ENCODE assay signal across 8 mouse cellular contexts in genomic region chr6:54992734-54993260, GRCm38 (mm10). TPM values are rescaled to one million over a fixed set of nuclear protein-coding genes. Genes with fewer than 3 reads are reported as not detected.
DNase-seq lines count a peak whose midpoint lies in the region; ATAC-seq and TF ChIP-seq lines count a peak whose summit lies in the region.

Gene Ggct (minus strand): TSS chr6:54992950.

- H3K9me3 ChIP-seq in hindbrain, embryonic 13.5 days, result no peaks in the 10 kb centered on the region

- POLR2A ChIA-PET in Patski (lab: Charles Lee), result interaction anchor here (0.7 to 1.2 kb wide), 2 partner anchors 20 to 189 kb away, joined by 3 to 4 read pairs; partner anchors contain the start of gene Nod1

- DNase-seq in Patski (ENCODE audit: low read depth, low spot score), result peak; percentile 79
- peak; percentile 96 for DNase-seq in cerebellum, postnatal 14 days
- peak; percentile 94 for DNase-seq in frontal cortex, postnatal 14 days (ENCODE audit: low spot score in 2 of 2)
- peak; percentile 84 to 87 for DNase-seq in layer of hippocampus, postnatal 25 days (ENCODE audit: extremely low spot score in 1 of 2, low spot score in 1 of 2)
- DNase-seq in lung, postnatal 25 days (ENCODE audit: low spot score), result peak; percentile 98
- DNase-seq in retina, embryonic 14.5 days (ENCODE audit: low spot score), result peak; percentile 99
- DNase-seq in thymus, postnatal 4 days, result peak; percentile 92

- no peaks in the 10 kb centered on the region for H3K27me3 ChIP-seq in Patski
- no peaks in the 10 kb centered on the region for H3K27me3 ChIP-seq in hindbrain, embryonic 13.5 days

- peak within 1 kb of the TSS; percentile 75 for H3K9ac ChIP-seq in hindbrain, embryonic 13.5 days

- under 1% methylated on average over 41 of the region's 41 CpGs for WGBS in hindbrain, embryonic 13.5 days

- no peaks in the 10 kb centered on the region for H3K36me3 ChIP-seq in hindbrain, embryonic 13.5 days

- H3K4me1 ChIP-seq in hindbrain, embryonic 13.5 days (replicated peaks), result peaks cover 12% of the 10 kb centered on the region

- H3K27ac ChIP-seq in hindbrain, embryonic 13.5 days, result peak within 1 kb of the TSS; percentile 79

- peak within 1 kb of the TSS; percentile 78 for H3K4me2 ChIP-seq in hindbrain, embryonic 13.5 days

- CTCF ChIA-PET in Patski (lab: Charles Lee), result interaction anchor here (1.0 to 5.1 kb wide), 8 partner anchors 12 to 183 kb away, joined by 3 to 34 read pairs (median 6); no protein-coding TSS in a partner anchor

- in situ Hi-C loops in Patski (cut with MboI; ENCODE audit: low pct_unique_long_range_greater_than_20kb), result loop anchor here (5.0 to 10.0 kb wide), 4 partner anchors 75 to 398 kb away; partner anchors contain the start of genes Fkbp14 and Plekha8

- peak; percentile 84 for TF ChIP-seq CTCF in Patski (IDR thresholded peaks at IDR 0.05)

- peak within 1 kb of the TSS; percentile 58 for H3K4me3 ChIP-seq in hindbrain, embryonic 13.5 days

- peak; percentile 100 for ATAC-seq in Patski
- peak; percentile 100 for ATAC-seq in hindbrain, embryonic 13.5 days (ENCODE audit: low FRiP score)

RNA-seq across cellular contexts. Expression of gene Ggct, which starts in this region (rescaled TPM):
- 14.2 TPM for polyA plus RNA-seq in Patski (2021)
- polyA plus RNA-seq in hindbrain, embryonic 13.5 days (2015; fragmentation: Nextera tagmentation; extraction: Ambion mirVana), result 14.8 and 15.3 TPM in 2 replicates
- 10 to 100 TPM; 32.7 to 36.9 TPM for total RNA-seq in layer of hippocampus, postnatal 25 days (2021)

Comparison
In these comparisons a context has a peak if more than half of its experiments do, and no peak if none do; other contexts are left out.
1. Peak in every context shown above with its lines: DNase-seq, ATAC-seq, H3K4me3 ChIP-seq and H3K27ac ChIP-seq.